Mouse (Mus musculus): Measurements from ENCODE around the gene F2rl2. TPM values are rescaled to one million over a fixed set of nuclear protein-coding genes. Genes with fewer than 3 reads are reported as not detected.

Gene F2rl2
- 0.30 and 0.40 TPM in 2 replicates for polyA plus RNA-seq (2015; fragmentation: Nextera tagmentation; extraction: Ambion mirVana)

- Histone ChIP-seq H3K9ac (ENCODE audit: low read depth, low read length) (no peak within 1 kb of the TSS), H3K4me1 (ENCODE audit: control insufficient read depth, insufficient read depth, low read length) (peaks cover 4% of the 10 kb centered on the region; the same call in 1 of the 2 replicates), H3K27me3 (ENCODE audit: control insufficient read depth, insufficient read depth, low read depth, low read length) (no peaks in the 10 kb centered on the region), H3K36me3 (ENCODE audit: control insufficient read depth, insufficient read depth, low read length) (no peaks in the 10 kb centered on the region), H3K9me3 (replicated peaks; ENCODE audit: control insufficient read depth, low read length, poor library complexity, severe bottlenecking) (no peaks in the 10 kb centered on the region), H3K4me2 (ENCODE audit: low read length) (no peak within 1 kb of the TSS), H3K27ac (ENCODE audit: low read length) (no peak within 1 kb of the TSS), H3K4me3 (ENCODE audit: low read depth, low read length) (no peak within 1 kb of the TSS)
- 57% methylated on average over 4 of the region's 4 CpGs for WGBS
- ATAC-seq = no peak
These were observed at the start of gene F2rl2 for GRCm38 (mm10) chr13:95696654-95697163. TSS of gene F2rl2 (plus strand) at chr13:95696853.

GRCm38 (mm10) chr13:95647248-95647647, 49.4 kb upstream of the F2rl2 start:
- H3K4me1 ChIP-seq (ENCODE audit: control insufficient read depth, insufficient read depth, low read length) = no peaks in the 10 kb centered on the region
- no peaks in the 10 kb centered on the region; the same call in 1 of the 2 replicates for H3K9me3 ChIP-seq (replicated peaks; ENCODE audit: control insufficient read depth, low read length, poor library complexity, severe bottlenecking)
- WGBS = 85% methylated on average over 4 of the region's 4 CpGs
- no peaks in the 10 kb centered on the region for H3K27me3 ChIP-seq (ENCODE audit: control insufficient read depth, insufficient read depth, low read depth, low read length)
- no peak overlapping the region for H3K9ac ChIP-seq (ENCODE audit: low read depth, low read length)
- no peak overlapping the region for H3K4me3 ChIP-seq (ENCODE audit: low read depth, low read length)
- H3K4me2 ChIP-seq (ENCODE audit: low read length) = no peak overlapping the region
- ATAC-seq = no peak
- no peaks in the 10 kb centered on the region for H3K36me3 ChIP-seq (ENCODE audit: control insufficient read depth, insufficient read depth, low read length)
- no peak overlapping the region for H3K27ac ChIP-seq (ENCODE audit: low read length)

GRCm38 (mm10) chr13:95649941-95650340, 46.7 kb upstream of the F2rl2 start:
- no peak overlapping the region for H3K4me2 ChIP-seq (ENCODE audit: low read length)
- H3K4me1 ChIP-seq (ENCODE audit: control insufficient read depth, insufficient read depth, low read length) = no peaks in the 10 kb centered on the region
- ATAC-seq = no peak
- 92% methylated on average over 3 of the region's 3 CpGs for WGBS
- no peaks in the 10 kb centered on the region for H3K27me3 ChIP-seq (ENCODE audit: control insufficient read depth, insufficient read depth, low read depth, low read length)
- H3K9me3 ChIP-seq (replicated peaks; ENCODE audit: control insufficient read depth, low read length, poor library complexity, severe bottlenecking) = no peaks in the 10 kb centered on the region; the same call in 1 of the 2 replicates
- no peak overlapping the region for H3K9ac ChIP-seq (ENCODE audit: low read depth, low read length)
- H3K36me3 ChIP-seq (ENCODE audit: control insufficient read depth, insufficient read depth, low read length) = no peaks in the 10 kb centered on the region
- H3K4me3 ChIP-seq (ENCODE audit: low read depth, low read length) = no peak overlapping the region
- no peak overlapping the region for H3K27ac ChIP-seq (ENCODE audit: low read length)

- 87% methylated on average over 7 of the region's 7 CpGs for WGBS
- ATAC-seq = no peak
- H3K9me3 ChIP-seq (replicated peaks; ENCODE audit: control insufficient read depth, low read length, poor library complexity, severe bottlenecking) = no peaks in the 10 kb centered on the region; the same call in 1 of the 2 replicates
These were observed 44.6 kb upstream of the F2rl2 start for GRCm38 (mm10) chr13:95651870-95652668.

GRCm38 (mm10) chr13:95653696-95654095, 43.0 kb upstream of the F2rl2 start:
- H3K36me3 ChIP-seq (ENCODE audit: control insufficient read depth, insufficient read depth, low read length) = no peaks in the 10 kb centered on the region
- no peaks in the 10 kb centered on the region for H3K27me3 ChIP-seq (ENCODE audit: control insufficient read depth, insufficient read depth, low read depth, low read length)
- ATAC-seq = no peak
- no peak overlapping the region for H3K4me2 ChIP-seq (ENCODE audit: low read length)
- WGBS = 96% methylated on average over 4 of the region's 4 CpGs
- no peak overlapping the region for H3K9ac ChIP-seq (ENCODE audit: low read depth, low read length)
- no peaks in the 10 kb centered on the region for H3K4me1 ChIP-seq (ENCODE audit: control insufficient read depth, insufficient read depth, low read length)
- no peak overlapping the region for H3K27ac ChIP-seq (ENCODE audit: low read length)
- H3K9me3 ChIP-seq (replicated peaks; ENCODE audit: control insufficient read depth, low read length, poor library complexity, severe bottlenecking) = no peaks in the 10 kb centered on the region; the same call in 1 of the 2 replicates
- H3K4me3 ChIP-seq (ENCODE audit: low read depth, low read length) = no peak overlapping the region

More at GRCm38 (mm10) chr13:95651870-95652668, 44.6 kb upstream of the F2rl2 start:
- H3K4me2 ChIP-seq (ENCODE audit: low read length) = no peak overlapping the region
- no peak overlapping the region for H3K27ac ChIP-seq (ENCODE audit: low read length)
- H3K9ac ChIP-seq (ENCODE audit: low read depth, low read length) = no peak overlapping the region
- H3K27me3 ChIP-seq (ENCODE audit: control insufficient read depth, insufficient read depth, low read depth, low read length) = no peaks in the 10 kb centered on the region
- no peak overlapping the region for H3K4me3 ChIP-seq (ENCODE audit: low read depth, low read length)
- H3K36me3 ChIP-seq (ENCODE audit: control insufficient read depth, insufficient read depth, low read length) = no peaks in the 10 kb centered on the region
- no peaks in the 10 kb centered on the region for H3K4me1 ChIP-seq (ENCODE audit: control insufficient read depth, insufficient read depth, low read length)

GRCm38 (mm10) chr13:95655284-95655683, 41.4 kb upstream of the F2rl2 start:
- Histone ChIP-seq H3K4me1 (ENCODE audit: control insufficient read depth, insufficient read depth, low read length) (no peaks in the 10 kb centered on the region), H3K4me3 (ENCODE audit: low read depth, low read length) (no peak overlapping the region), H3K36me3 (ENCODE audit: control insufficient read depth, insufficient read depth, low read length) (no peaks in the 10 kb centered on the region), H3K4me2 (ENCODE audit: low read length) (no peak overlapping the region), H3K9ac (ENCODE audit: low read depth, low read length) (no peak overlapping the region), H3K27me3 (ENCODE audit: control insufficient read depth, insufficient read depth, low read depth, low read length) (no peaks in the 10 kb centered on the region), H3K27ac (ENCODE audit: low read length) (no peak overlapping the region), H3K9me3 (replicated peaks; ENCODE audit: control insufficient read depth, low read length, poor library complexity, severe bottlenecking) (no peaks in the 10 kb centered on the region)
- 48% methylated on average over 9 of the region's 9 CpGs for WGBS
- no peak for ATAC-seq

GRCm38 (mm10) chr13:95657171-95657570, 39.5 kb upstream of the F2rl2 start:
- Histone ChIP-seq H3K9me3 (replicated peaks; ENCODE audit: control insufficient read depth, low read length, poor library complexity, severe bottlenecking) (no peaks in the 10 kb centered on the region), H3K27ac (ENCODE audit: low read length) (no peak overlapping the region), H3K36me3 (ENCODE audit: control insufficient read depth, insufficient read depth, low read length) (no peaks in the 10 kb centered on the region), H3K4me1 (ENCODE audit: control insufficient read depth, insufficient read depth, low read length) (no peaks in the 10 kb centered on the region), H3K27me3 (ENCODE audit: control insufficient read depth, insufficient read depth, low read depth, low read length) (no peaks in the 10 kb centered on the region), H3K4me3 (ENCODE audit: low read depth, low read length) (no peak overlapping the region), H3K9ac (ENCODE audit: low read depth, low read length) (no peak overlapping the region), H3K4me2 (ENCODE audit: low read length) (no peak overlapping the region)
- ATAC-seq = no peak
- WGBS = 62% methylated on average over 9 of the region's 9 CpGs

- H3K27me3 ChIP-seq (ENCODE audit: control insufficient read depth, insufficient read depth, low read depth, low read length) = no peaks in the 10 kb centered on the region
- ATAC-seq = no peak
- 81% methylated on average over 7 of the region's 7 CpGs for WGBS
- H3K4me2 ChIP-seq (ENCODE audit: low read length) = no peak overlapping the region
- no peak overlapping the region for H3K27ac ChIP-seq (ENCODE audit: low read length)
- H3K9ac ChIP-seq (ENCODE audit: low read depth, low read length) = no peak overlapping the region
- H3K4me3 ChIP-seq (ENCODE audit: low read depth, low read length) = no peak overlapping the region
- H3K4me1 ChIP-seq (ENCODE audit: control insufficient read depth, insufficient read depth, low read length) = no peaks in the 10 kb centered on the region
- H3K9me3 ChIP-seq (replicated peaks; ENCODE audit: control insufficient read depth, low read length, poor library complexity, severe bottlenecking) = no peaks in the 10 kb centered on the region
- H3K36me3 ChIP-seq (ENCODE audit: control insufficient read depth, insufficient read depth, low read length) = no peaks in the 10 kb centered on the region
These were observed 37.2 kb upstream of the F2rl2 start for GRCm38 (mm10) chr13:95659432-95659831.

- WGBS = 98% methylated on average over 4 of the region's 4 CpGs
- H3K9me3 ChIP-seq (replicated peaks; ENCODE audit: control insufficient read depth, low read length, poor library complexity, severe bottlenecking) = no peaks in the 10 kb centered on the region
These were observed 32.8 kb upstream of the F2rl2 start for GRCm38 (mm10) chr13:95663834-95664233.

More at GRCm38 (mm10) chr13:95663834-95664233, 32.8 kb upstream of the F2rl2 start:
- Histone ChIP-seq H3K4me1 (ENCODE audit: control insufficient read depth, insufficient read depth, low read length) (no peaks in the 10 kb centered on the region), H3K9ac (ENCODE audit: low read depth, low read length) (no peak overlapping the region), H3K36me3 (ENCODE audit: control insufficient read depth, insufficient read depth, low read length) (no peaks in the 10 kb centered on the region), H3K27ac (ENCODE audit: low read length) (no peak overlapping the region), H3K27me3 (ENCODE audit: control insufficient read depth, insufficient read depth, low read depth, low read length) (no peaks in the 10 kb centered on the region), H3K4me2 (ENCODE audit: low read length) (no peak overlapping the region), H3K4me3 (ENCODE audit: low read depth, low read length) (no peak overlapping the region)
- no peak for ATAC-seq

All from midbrain, embryonic 16.5 days (tissue).